Mouse (Mus musculus) intestine, postnatal 0 days (tissue): ENCODE measurements around the gene Ptger3. TPM values are rescaled to one million over a fixed set of nuclear protein-coding genes. Genes with fewer than 3 reads are reported as not detected.

ENCODE experiments used
- ATAC-seq: fragments of 200-750 bp; cut with Nextera tagmentation; 2 replicates; pipeline ENCODE4 v1.8.0; 2017; ENCODE audit warnings: mild to moderate bottlenecking, moderate TSS enrichment, moderate library complexity
- H3K27ac ChIP-seq: fragments of 300-500 bp; sonication (generic); 2 replicates; pipeline ENCODE4 v1.5.1; 2014; ENCODE audit warnings: mild to moderate bottlenecking, low read depth, low read length, moderate library complexity
- H3K27me3 ChIP-seq: fragments of 300-500 bp; sonication (generic); replicated peaks from 2 replicates; pipeline ENCODE4 v1.6.1; 2014; ENCODE audit warnings: low read length, mixed read lengths; ENCODE audit not compliant: control insufficient read depth, insufficient read depth
- H3K36me3 ChIP-seq: fragments of 300-500 bp; sonication (generic); 2 replicates; pipeline ENCODE4 v1.6.1; 2014; ENCODE audit warnings: mild to moderate bottlenecking, moderate library complexity; ENCODE audit not compliant: control insufficient read depth, insufficient read depth
- H3K4me1 ChIP-seq: fragments of 300-500 bp; sonication (generic); replicated peaks from 2 replicates; pipeline ENCODE4 v1.6.1; 2014; ENCODE audit warnings: antibody characterized with exemption, low read length, mixed read lengths; ENCODE audit not compliant: control insufficient read depth, insufficient read depth
- H3K4me2 ChIP-seq: fragments of 300-500 bp; sonication (generic); replicated peaks from 2 replicates; pipeline ENCODE4 v1.6.1; 2014; ENCODE audit warnings: low read depth, mild to moderate bottlenecking, moderate library complexity
- H3K4me3 ChIP-seq: fragments of 300-500 bp; sonication (generic); 2 replicates; pipeline ENCODE4 v1.5.1; 2014; ENCODE audit warnings: low read depth, low read length
- H3K9ac ChIP-seq: fragments of 300-500 bp; sonication (generic); 2 replicates; pipeline ENCODE4 v1.6.1; 2014; ENCODE audit warnings: mild to moderate bottlenecking, low read depth, low read length
- H3K9me3 ChIP-seq: fragments of 300-500 bp; sonication (generic); 2 replicates; pipeline ENCODE4 v1.6.1; 2016; ENCODE audit warnings: mixed run types; ENCODE audit not compliant: control insufficient read depth
- CTCF ChIP-seq: sonication (generic); IDR thresholded peaks from 2 replicates; pipeline ENCODE4 v1.5.1; 2016; ENCODE audit warnings: low read depth, mild to moderate bottlenecking, control low read depth, antibody characterized with exemption, moderate library complexity
- WGBS: fragments of 180-500 bp; shearing (Covaris S2); extraction: QIAGEN DNeasy Blood & Tissue Kit; methylation state at CpG from one replicate; pipeline ENCODE4 v1.1.7; 2014; 5-methylcytosine and 5-hydroxymethylcytosine counted together
- polyA plus RNA-seq: library from polyadenylated mRNA; unstranded; fragments of >200 nt; fragmentation: Nextera tagmentation; extraction: Ambion mirVana; gene quantifications from 2 replicates; pipeline ENCODE4 v1.2.1, GENCODE M21; 2015

The Ptger3 gene
- polyA plus RNA-seq, 1 experiment from 2014 or later: 8.7 TPM

GRCm38 (mm10) chr3:157575441-157576342 lies 9.0 kb downstream of the Ptger3 start:
- H3K9ac ChIP-seq: no peak overlapping the region
- no peak overlapping the region for H3K4me2 ChIP-seq
- no peak for TF ChIP-seq CTCF
- H3K4me1 ChIP-seq: no peaks in the 10 kb centered on the region
- no peaks in the 10 kb centered on the region for H3K9me3 ChIP-seq
- no peaks in the 10 kb centered on the region for H3K27me3 ChIP-seq
- no peaks in the 10 kb centered on the region for H3K36me3 ChIP-seq
- WGBS: 73% methylated on average over 9 of the region's 9 CpGs
- no peak overlapping the region for H3K27ac ChIP-seq
- ATAC-seq: no peak
- no peak overlapping the region for H3K4me3 ChIP-seq

GRCm38 (mm10) chr3:157576343-157576722 lies 9.6 kb downstream of the Ptger3 start:
- no peak overlapping the region for H3K4me2 ChIP-seq
- H3K36me3 ChIP-seq: no peaks in the 10 kb centered on the region
- H3K9ac ChIP-seq: no peak overlapping the region
- H3K4me1 ChIP-seq: no peaks in the 10 kb centered on the region
- no peak overlapping the region for H3K27ac ChIP-seq
- ATAC-seq: no peak
- no peaks in the 10 kb centered on the region for H3K9me3 ChIP-seq
- no peaks in the 10 kb centered on the region for H3K27me3 ChIP-seq
- TF ChIP-seq CTCF: no peak
- WGBS: 74% methylated on average over 1 of the region's 1 CpGs
- H3K4me3 ChIP-seq: no peak overlapping the region

GRCm38 (mm10) chr3:157576862-157577261 lies 10.2 kb downstream of the Ptger3 start:
- TF ChIP-seq CTCF: no peak
- no peak for ATAC-seq

GRCm38 (mm10) chr3:157578469-157579170 lies 11.9 kb downstream of the Ptger3 start:
- ATAC-seq: no peak
- Histone ChIP-seq H3K4me3 (no peak overlapping the region), H3K27me3 (no peaks in the 10 kb centered on the region), H3K4me2 (no peak overlapping the region), H3K36me3 (no peaks in the 10 kb centered on the region), H3K9me3 (no peaks in the 10 kb centered on the region), H3K9ac (no peak overlapping the region), H3K27ac (no peak overlapping the region), H3K4me1 (no peaks in the 10 kb centered on the region)
- TF ChIP-seq CTCF: no peak
- WGBS: 83% methylated on average over 5 of the region's 5 CpGs

More at GRCm38 (mm10) chr3:157576862-157577261, 10.2 kb downstream of the Ptger3 start:
- Histone ChIP-seq H3K4me3 (no peak overlapping the region), H3K9me3 (no peaks in the 10 kb centered on the region), H3K27ac (no peak overlapping the region), H3K36me3 (no peaks in the 10 kb centered on the region), H3K9ac (no peak overlapping the region), H3K4me1 (no peaks in the 10 kb centered on the region), H3K4me2 (no peak overlapping the region), H3K27me3 (no peaks in the 10 kb centered on the region)
- 65% methylated on average over 1 of the region's 1 CpGs for WGBS

- Histone ChIP-seq H3K36me3 (no peaks in the 10 kb centered on the region), H3K4me1 (no peaks in the 10 kb centered on the region), H3K4me3 (no peak overlapping the region), H3K9ac (no peak overlapping the region), H3K9me3 (no peaks in the 10 kb centered on the region), H3K27me3 (no peaks in the 10 kb centered on the region), H3K27ac (no peak overlapping the region), H3K4me2 (no peak overlapping the region)
- no peak for TF ChIP-seq CTCF
- WGBS: 53% methylated on average over 2 of the region's 2 CpGs
- no peak for ATAC-seq
These were observed 12.7 kb downstream of the Ptger3 start for GRCm38 (mm10) chr3:157579376-157579775.

GRCm38 (mm10) chr3:157580299-157580698 lies 13.6 kb downstream of the Ptger3 start:
- no peak overlapping the region for H3K27ac ChIP-seq
- TF ChIP-seq CTCF: no peak
- H3K4me3 ChIP-seq: no peak overlapping the region
- no peak overlapping the region for H3K4me2 ChIP-seq
- no peak overlapping the region for H3K9ac ChIP-seq
- 73% methylated on average over 4 of the region's 4 CpGs for WGBS
- H3K4me1 ChIP-seq: no peaks in the 10 kb centered on the region
- no peaks in the 10 kb centered on the region for H3K27me3 ChIP-seq
- no peaks in the 10 kb centered on the region for H3K36me3 ChIP-seq
- ATAC-seq: no peak
- no peaks in the 10 kb centered on the region for H3K9me3 ChIP-seq
